Mouse (Mus musculus) embryonic facial prominence, embryonic 11.5 days (tissue): ENCODE measurements around the gene Plxna4. TPM values are rescaled to one million over a fixed set of nuclear protein-coding genes. Genes with fewer than 3 reads are reported as not detected.

Experiments used
- ATAC-seq: fragments of 200-750 bp; cut with Nextera tagmentation; replicated peaks from 2 replicates; pipeline ENCODE4 v1.8.0; 2017; ENCODE audit warnings: low read depth; ENCODE audit not compliant: insufficient number of reproducible peaks, low FRiP score, low TSS enrichment
- DNase-seq: peaks from one replicate; pipeline ENCODE4 v3.0.0-alpha.2; 2015; ENCODE audit warnings: low spot score
- H3K27ac ChIP-seq: fragments of 300-500 bp; sonication (generic); replicated peaks from 2 replicates; pipeline ENCODE4 v1.5.1; 2014; ENCODE audit warnings: mild to moderate bottlenecking, low read depth, low read length, control low read depth
- H3K27me3 ChIP-seq: fragments of 300-500 bp; sonication (generic); 2 replicates; pipeline ENCODE4 v1.6.1; 2014; ENCODE audit warnings: mild to moderate bottlenecking, low read length, moderate library complexity, mixed read lengths; ENCODE audit not compliant: control insufficient read depth, insufficient read depth
- H3K36me3 ChIP-seq: fragments of 300-500 bp; sonication (generic); replicated peaks from 2 replicates; pipeline ENCODE4 v1.6.1; 2014; ENCODE audit warnings: low read depth, mild to moderate bottlenecking, low read length, moderate library complexity, mixed read lengths; ENCODE audit not compliant: control insufficient read depth, insufficient read depth
- H3K4me1 ChIP-seq: fragments of 300-500 bp; sonication (generic); 2 replicates; pipeline ENCODE4 v1.6.1; 2014; ENCODE audit warnings: low read length, mixed read lengths; ENCODE audit not compliant: control insufficient read depth, insufficient read depth
- H3K4me2 ChIP-seq: fragments of 300-500 bp; sonication (generic); 2 replicates; pipeline ENCODE4 v1.6.1; 2014; ENCODE audit warnings: low read depth, mild to moderate bottlenecking, control low read depth, low read length, moderate library complexity
- H3K4me3 ChIP-seq: fragments of 300-500 bp; sonication (generic); 2 replicates; pipeline ENCODE4 v1.5.1; 2014; ENCODE audit warnings: low read depth, low read length, control low read depth
- H3K9ac ChIP-seq: fragments of 300-500 bp; sonication (generic); replicated peaks from 2 replicates; pipeline ENCODE4 v1.6.1; 2014; ENCODE audit warnings: mild to moderate bottlenecking, control low read depth, low read length
- H3K9me3 ChIP-seq: fragments of 300-500 bp; sonication (generic); replicated peaks from 2 replicates; pipeline ENCODE4 v1.6.1; 2016; ENCODE audit warnings: mild to moderate bottlenecking, low read length, inconsistent platforms, mixed read lengths; ENCODE audit not compliant: control insufficient read depth
- WGBS: fragments of 180-500 bp; shearing (Covaris S2); extraction: QIAGEN DNeasy Blood & Tissue Kit; methylation state at CpG from one replicate; pipeline ENCODE4 v1.1.7; 2014; 5-methylcytosine and 5-hydroxymethylcytosine counted together
- polyA plus RNA-seq: library from polyadenylated mRNA; unstranded; fragments of >200 nt; fragmentation: Nextera tagmentation; extraction: Ambion mirVana; gene quantifications from 2 replicates; pipeline ENCODE4 v1.2.1, GENCODE M21; 2014

The Plxna4 gene
- polyA plus RNA-seq, 1 experiment from 2014 or later, result 3.2 TPM

- Histone ChIP-seq H3K4me1 (no peaks in the 10 kb centered on the region), H3K27ac (no peak overlapping the region), H3K9ac (no peak overlapping the region), H3K27me3 (no peaks in the 10 kb centered on the region), H3K9me3 (no peaks in the 10 kb centered on the region), H3K36me3 (no peaks in the 10 kb centered on the region), H3K4me2 (no peak overlapping the region), H3K4me3 (no peak overlapping the region)
- WGBS, result 51% methylated on average over 3 of the region's 3 CpGs
- DNase-seq (no peak), ATAC-seq (no peak)
Measured at GRCm38 (mm10) chr6:32595591-32595990, 7.6 kb upstream of the Plxna4 start.

DNA sequence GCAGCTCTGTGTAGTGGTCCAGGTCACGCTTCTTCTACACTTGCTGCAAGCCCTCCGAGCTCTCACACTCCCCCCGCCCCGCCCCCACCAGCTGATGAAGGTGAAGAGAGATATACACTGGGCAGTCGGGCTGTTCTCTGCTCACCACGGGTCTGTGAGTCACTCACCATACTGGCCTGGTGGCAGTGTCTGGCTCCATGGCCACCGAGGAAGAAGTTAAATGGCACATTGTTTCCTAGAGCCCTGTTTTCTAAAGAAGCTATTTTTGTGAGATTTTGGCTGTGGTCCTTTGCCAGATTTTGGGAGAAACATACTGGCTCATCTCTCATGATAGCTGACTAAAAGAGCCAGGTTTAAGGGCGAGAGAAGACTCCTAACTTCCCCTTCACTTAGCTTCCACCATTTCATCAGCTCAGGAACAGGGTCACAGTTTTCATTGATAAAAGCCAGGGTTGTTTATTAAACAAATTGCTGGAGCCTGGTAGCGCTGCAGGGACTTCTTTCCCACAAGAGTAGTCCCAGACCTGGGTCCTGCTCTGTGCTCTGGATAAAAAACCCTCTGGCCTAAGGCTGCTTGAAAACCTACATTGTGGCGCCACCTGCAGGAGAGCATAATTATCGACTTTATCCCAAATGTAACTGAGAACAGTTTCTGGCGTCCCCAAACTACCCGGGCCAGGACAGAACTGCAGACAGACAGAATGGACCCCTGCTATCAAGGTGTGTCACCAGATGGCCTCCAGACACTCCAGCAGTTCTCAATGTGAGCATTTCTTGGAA lies 3.2 kb upstream of the Plxna4 start:
- no peak overlapping the region for H3K27ac ChIP-seq
- 29% methylated on average over 13 of the region's 13 CpGs for whole genome bisulfite sequencing
- DNase-seq (peak; percentile 85), ATAC-seq (peak; percentile 45; the same call in 1 of the 2 replicates)
- H3K9ac ChIP-seq, result no peak overlapping the region
- H3K9me3 ChIP-seq, result no peaks in the 10 kb centered on the region
- no peak overlapping the region for H3K4me3 ChIP-seq
- no peak overlapping the region for H3K4me2 ChIP-seq
- peaks cover 25% of the 10 kb centered on the region for H3K27me3 ChIP-seq
- H3K36me3 ChIP-seq, result no peaks in the 10 kb centered on the region
- no peaks in the 10 kb centered on the region; the same call in 1 of the 2 replicates for H3K4me1 ChIP-seq

DNA sequence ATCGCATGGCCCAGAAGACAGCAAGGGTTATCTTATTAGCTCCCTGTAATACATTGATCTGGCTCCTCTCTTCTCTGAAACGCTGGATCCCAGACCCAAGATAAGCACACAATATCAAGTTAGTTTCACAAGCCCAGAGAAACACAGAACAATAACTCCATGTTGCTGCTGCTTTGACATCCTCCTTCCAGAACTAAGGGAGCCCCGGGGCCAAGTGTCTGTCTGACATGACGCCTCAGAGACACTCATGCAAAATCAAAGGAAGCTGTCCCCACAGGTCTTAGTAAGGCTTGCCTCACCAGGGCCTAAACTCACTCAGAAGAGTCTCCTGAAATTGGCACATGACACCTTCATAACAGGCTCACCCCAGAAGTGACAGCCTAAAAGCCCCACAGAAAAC lies 1.6 kb upstream of the Plxna4 start:
- Histone ChIP-seq H3K4me3 (no peak overlapping the region), H3K9ac (no peak overlapping the region), H3K9me3 (no peaks in the 10 kb centered on the region), H3K4me1 (no peaks in the 10 kb centered on the region; the same call in 1 of the 2 replicates), H3K4me2 (no peak overlapping the region), H3K36me3 (no peaks in the 10 kb centered on the region), H3K27me3 (peaks cover 36% of the 10 kb centered on the region), H3K27ac (no peak overlapping the region)
- 61% methylated on average over 4 of the region's 4 CpGs for WGBS
- ATAC-seq, result no peak
- DNase-seq, result no peak

GRCm38 (mm10) chr6:32587136-32588009 lies 619 bp downstream of the Plxna4 start:
- WGBS, result 0% methylated on average over 74 of the region's 82 CpGs
- Histone ChIP-seq H3K27ac (peak overlapping the region; percentile 35; the same call in 1 of the 2 replicates), H3K4me2 (peak overlapping the region; percentile 100), H3K27me3 (peaks cover 36% of the 10 kb centered on the region), H3K4me3 (peak overlapping the region; percentile 79), H3K4me1 (no peaks in the 10 kb centered on the region; the same call in 1 of the 2 replicates), H3K9ac (peak overlapping the region; percentile 70), H3K9me3 (no peaks in the 10 kb centered on the region), H3K36me3 (no peaks in the 10 kb centered on the region)
- DNase-seq (peak; percentile 42), ATAC-seq (peak; percentile 45)

GRCm38 (mm10) chr6:32586821-32587135 lies 1.2 kb downstream of the Plxna4 start:
- 5% methylated on average over 13 of the region's 13 CpGs for WGBS
- peaks cover 36% of the 10 kb centered on the region for H3K27me3 ChIP-seq

GRCm38 (mm10) chr6:32586390-32586789 lies 1.6 kb downstream of the Plxna4 start:
- no peaks in the 10 kb centered on the region; the same call in 1 of the 2 replicates for H3K4me1 ChIP-seq
- H3K9me3 ChIP-seq, result no peaks in the 10 kb centered on the region
- peak overlapping the region; percentile 79 for H3K4me3 ChIP-seq
- ATAC-seq, result no peak
- peak overlapping the region; percentile 100 for H3K4me2 ChIP-seq
- peaks cover 36% of the 10 kb centered on the region for H3K27me3 ChIP-seq
- no peaks in the 10 kb centered on the region for H3K36me3 ChIP-seq
- no peak overlapping the region for H3K27ac ChIP-seq
- H3K9ac ChIP-seq, result no peak overlapping the region
- DNase-seq, result peak; percentile 44
- WGBS, result under 1% methylated on average over 13 of the region's 13 CpGs

More at GRCm38 (mm10) chr6:32586821-32587135, 1.2 kb downstream of the Plxna4 start:
- DNase-seq (no peak), ATAC-seq (no peak)
- no peaks in the 10 kb centered on the region; the same call in 1 of the 2 replicates for H3K4me1 ChIP-seq
- peak overlapping the region; percentile 100 for H3K4me2 ChIP-seq
- no peak overlapping the region for H3K27ac ChIP-seq
- H3K9ac ChIP-seq, result peak overlapping the region; percentile 70
- H3K4me3 ChIP-seq, result peak overlapping the region; percentile 79
- H3K9me3 ChIP-seq, result no peaks in the 10 kb centered on the region
- H3K36me3 ChIP-seq, result no peaks in the 10 kb centered on the region

- no peak for ATAC-seq
- WGBS, result 42% methylated on average over 3 of the region's 3 CpGs
- Histone ChIP-seq H3K27me3 (peaks cover 36% of the 10 kb centered on the region), H3K36me3 (no peaks in the 10 kb centered on the region), H3K27ac (no peak overlapping the region), H3K4me1 (no peaks in the 10 kb centered on the region; the same call in 1 of the 2 replicates), H3K9ac (no peak overlapping the region), H3K9me3 (no peaks in the 10 kb centered on the region), H3K4me3 (no peak overlapping the region), H3K4me2 (peak overlapping the region; percentile 10; the same call in 1 of the 2 replicates)
- no peak for DNase-seq
Measured at GRCm38 (mm10) chr6:32585211-32585610, 2.8 kb downstream of the Plxna4 start.
